Mouse (Mus musculus) monocyte, adult 2 months (primary cell): ENCODE data around the gene Mmd2.

Experiments
- DNase-seq, 2 experiments: peaks; one replicate each; pipeline ENCODE4 v3.0.0; 2022; ENCODE audit warnings: low spot score in 2 of 2, low read depth in 1 of 2

Gene Mmd2

GRCm38 (mm10) chr5:142608259-142608988 lies at the start of gene Mmd2:
Gene Mmd2 (minus strand): TSS chr5:142608800.
- no peak for DNase-seq

DNA sequence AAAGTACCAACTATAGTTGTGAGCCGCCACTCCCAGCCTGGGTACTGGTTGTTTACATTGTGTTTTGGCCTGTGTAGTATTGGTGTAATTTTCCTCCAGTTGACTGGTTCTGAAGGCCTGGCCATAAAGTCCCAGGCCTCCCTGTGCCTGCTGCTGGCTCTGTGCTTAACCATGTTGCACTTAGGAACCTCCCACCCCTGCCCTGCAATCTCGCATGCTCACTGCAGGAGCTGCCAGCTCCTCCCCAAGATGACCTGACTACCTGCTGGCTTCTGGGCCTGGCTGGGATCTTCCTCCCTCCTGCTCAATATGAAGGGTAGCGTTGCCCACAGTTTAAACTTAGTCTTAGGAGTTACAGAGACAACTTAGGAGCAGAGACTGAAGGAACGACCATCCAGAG lies 43.7 kb upstream of the Mmd2 start:
- DNase-seq: no peak

GRCm38 (mm10) chr5:142650794-142651497 lies 42.3 kb upstream of the Mmd2 start:
- DNase-seq: no peak

DNA sequence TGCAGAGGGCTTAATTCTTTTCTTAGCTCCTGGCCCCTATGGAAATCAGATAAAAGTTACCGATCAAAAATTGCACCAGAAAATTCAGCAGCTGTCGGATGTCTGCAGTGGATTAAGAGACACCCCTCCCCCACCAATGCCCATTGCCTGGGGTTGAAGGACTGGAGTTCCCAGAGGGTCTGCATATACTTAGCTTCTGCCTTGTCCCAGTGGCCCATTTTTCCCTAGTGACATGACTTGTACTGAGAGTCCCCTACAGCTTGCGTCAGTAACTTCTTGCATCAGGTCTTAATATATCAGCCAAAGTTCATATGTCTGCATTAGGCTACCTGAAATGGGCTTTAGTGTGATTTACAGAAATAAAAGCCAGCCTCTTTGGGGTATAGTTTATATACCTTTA lies 41.8 kb upstream of the Mmd2 start:
- no peak for DNase-seq

GRCm38 (mm10) chr5:142649460-142650050 lies 41.0 kb upstream of the Mmd2 start:
- DNase-seq: no peak

DNA sequence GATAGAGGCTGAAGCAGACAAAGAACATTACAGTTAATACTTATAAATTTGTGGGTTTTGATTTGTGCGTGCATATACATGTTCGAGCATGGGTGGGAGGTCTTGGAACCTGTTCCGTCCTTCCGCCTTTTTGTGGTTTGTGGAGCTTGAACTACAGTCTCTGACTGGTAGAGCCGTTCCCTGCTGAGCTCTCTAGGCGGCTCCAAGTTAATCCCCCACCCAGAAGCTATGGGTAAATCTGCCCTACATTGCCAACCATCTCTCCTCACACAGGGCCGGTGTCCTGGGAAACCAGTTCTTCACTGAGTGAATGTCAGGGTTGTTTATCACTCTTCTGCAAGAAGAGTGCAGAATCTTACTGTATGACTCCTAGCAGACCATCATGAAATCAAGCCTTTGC lies 39.6 kb upstream of the Mmd2 start:
- DNase-seq: no peak

DNA sequence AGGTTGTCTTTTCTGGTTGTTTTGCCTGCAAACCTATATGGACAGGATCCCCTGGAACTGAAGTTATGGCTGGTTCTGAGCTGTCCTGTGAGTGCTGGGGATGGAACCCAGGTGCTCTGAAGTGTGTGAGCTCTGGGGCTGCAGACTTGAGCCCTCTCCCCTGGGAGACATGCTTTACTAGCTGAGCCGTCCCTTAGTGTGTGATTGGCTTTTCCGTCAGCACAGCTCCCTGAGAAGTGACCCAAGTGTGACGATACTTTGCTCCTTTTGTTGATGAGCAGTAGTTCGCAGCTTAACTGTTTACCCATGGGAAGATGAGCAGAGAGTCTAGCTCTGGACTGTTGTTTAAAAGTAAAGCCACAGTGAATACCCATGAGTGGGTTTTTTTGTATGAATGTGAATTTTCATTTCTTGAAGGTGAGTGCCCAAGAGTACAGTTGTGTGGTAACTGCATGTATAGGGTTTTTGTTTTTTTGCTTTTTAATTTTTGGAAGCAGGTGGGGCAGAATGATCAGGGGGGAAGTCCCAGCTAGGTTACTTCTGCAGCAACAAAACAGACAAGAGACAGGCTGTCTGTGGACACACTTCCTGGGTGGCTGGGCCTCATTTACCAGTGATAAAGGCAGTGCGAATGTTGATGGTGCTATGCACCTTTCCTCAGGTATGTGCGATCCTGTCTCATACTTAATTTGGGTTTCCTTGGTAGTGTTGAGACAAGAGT lies 32.9 kb upstream of the Mmd2 start:
- no peak for DNase-seq

DNA sequence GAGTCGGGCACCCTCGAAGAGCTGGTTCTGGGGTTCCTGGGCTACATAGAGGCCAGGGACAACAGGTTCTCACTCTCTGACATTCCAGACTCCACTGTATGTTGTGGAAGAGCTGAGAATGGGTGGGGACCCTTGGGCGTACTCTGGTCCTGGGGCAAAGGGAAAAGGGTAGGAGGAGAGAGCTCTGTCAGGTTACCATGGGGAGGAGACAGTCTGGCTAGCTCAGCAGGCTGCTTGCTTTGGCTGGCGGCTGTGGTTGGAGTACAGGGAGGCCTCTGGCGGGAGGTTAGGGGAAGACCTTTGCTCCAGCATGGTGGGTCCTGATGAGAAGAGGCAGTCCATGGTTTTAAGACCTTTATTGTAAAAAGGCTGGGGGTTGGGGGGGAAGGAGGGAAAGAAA lies 31.5 kb upstream of the Mmd2 start:
- no peak for DNase-seq

- no peak for DNase-seq
Measured at GRCm38 (mm10) chr5:142637823-142638222, 29.2 kb upstream of the Mmd2 start.

DNA sequence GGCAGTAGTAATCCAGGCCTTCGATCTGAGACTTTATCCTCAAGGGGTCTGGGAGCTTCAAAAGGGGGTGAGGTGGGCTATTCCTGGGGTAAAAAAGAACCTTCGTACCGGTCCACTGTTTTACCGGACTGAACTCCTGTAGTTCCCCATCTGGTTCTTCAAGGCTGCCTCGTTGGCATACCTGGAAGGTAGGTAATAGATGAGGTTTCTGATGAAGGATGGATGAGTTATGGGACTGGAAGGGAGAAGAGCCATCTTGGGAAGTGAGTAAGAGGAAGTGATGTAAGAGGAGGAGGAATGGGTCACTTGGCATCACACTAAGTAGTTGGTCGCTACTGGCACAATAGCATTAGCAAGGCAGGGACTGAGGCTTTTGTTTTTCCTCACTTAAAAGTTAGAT lies 21.6 kb upstream of the Mmd2 start:
- DNase-seq: no peak

DNA sequence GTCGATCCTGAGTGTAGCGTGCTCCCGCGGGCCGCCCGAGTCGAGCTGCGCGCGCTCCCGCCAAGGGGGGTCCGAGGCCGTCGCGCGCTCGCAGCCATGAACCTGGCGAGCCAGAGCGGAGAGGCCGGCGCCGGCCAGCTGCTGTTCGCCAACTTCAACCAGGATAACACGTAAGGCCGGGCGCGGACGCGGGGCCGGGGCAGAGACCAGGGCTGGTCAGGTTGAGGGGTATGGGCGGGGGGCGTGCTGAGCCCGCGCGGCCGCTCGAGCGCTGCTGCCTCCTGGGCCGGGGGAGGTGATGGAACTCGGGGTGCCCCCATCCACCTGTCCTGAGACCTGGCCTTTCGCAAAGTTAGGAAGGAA lies 21.0 kb upstream of the Mmd2 start:
- DNase-seq: no peak

GRCm38 (mm10) chr5:142628726-142629662 lies 20.4 kb upstream of the Mmd2 start:
- DNase-seq: peak; percentile 77 to 91

DNA sequence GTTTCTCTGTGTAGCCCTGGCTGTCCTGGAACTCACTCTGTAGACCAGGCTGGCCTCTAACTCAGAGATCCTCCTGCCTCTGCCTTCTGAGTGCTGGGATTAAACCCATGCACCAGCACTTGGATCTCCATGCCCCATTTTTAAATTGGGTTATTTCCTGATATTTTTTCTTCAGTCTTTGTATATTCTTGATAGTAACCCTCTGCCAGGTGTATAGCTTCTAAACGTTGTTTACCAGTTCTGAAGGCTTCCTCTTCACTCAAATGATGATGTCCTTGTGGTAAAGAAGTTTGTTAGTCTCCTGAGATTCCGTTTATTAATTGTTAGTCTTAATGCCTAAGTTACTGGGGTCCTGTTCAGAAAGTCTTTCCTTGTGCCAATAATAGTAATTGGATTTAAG lies 18.8 kb upstream of the Mmd2 start, which contains the start of gene Wipi2:
Gene Wipi2, plus strand, starts transcription at position 301 of the 400 bp plus-strand sequence.
- DNase-seq: no peak

- no peak for DNase-seq
Measured at GRCm38 (mm10) chr5:142623080-142623479, 14.5 kb upstream of the Mmd2 start.

DNA sequence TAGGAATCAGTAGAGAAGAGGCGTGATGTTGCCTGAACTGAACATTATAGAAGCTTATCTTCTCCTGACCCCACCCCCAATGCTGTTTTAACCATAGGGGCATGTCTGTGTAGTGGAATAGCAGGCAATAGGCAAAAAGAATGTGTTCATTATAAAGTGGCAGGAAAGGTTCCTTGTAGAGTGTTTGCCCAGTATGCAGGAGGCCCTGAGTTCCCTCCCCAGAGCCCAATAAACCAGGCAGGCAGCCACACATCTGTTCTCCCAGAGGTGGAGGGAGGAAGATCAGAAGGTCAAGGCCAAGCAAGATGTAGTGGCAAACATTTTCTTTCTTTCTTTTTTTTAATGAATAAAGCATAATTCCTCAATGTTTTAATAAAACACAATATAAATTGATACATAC lies 13.5 kb upstream of the Mmd2 start:
- DNase-seq: no peak

DNA sequence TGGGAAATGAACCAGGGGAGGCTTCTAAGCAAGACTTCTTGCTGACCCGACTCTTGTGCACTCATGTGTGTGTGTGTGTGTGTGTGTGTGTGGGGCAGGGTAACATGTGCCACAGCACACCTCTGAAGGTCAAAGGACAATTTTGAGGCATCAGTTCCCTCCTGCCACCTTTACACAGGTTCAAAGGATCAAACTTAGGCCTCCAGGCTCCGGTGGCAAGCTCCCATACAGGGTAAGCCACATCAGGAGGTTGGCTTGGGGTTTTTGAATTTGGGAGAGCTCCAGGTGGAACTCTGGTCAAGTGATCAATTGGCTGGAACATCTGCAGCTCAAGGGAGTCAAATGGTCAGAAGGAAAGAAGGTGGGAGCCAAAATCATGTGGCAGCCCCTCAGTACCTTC lies 12.8 kb upstream of the Mmd2 start:
- no peak for DNase-seq

DNA sequence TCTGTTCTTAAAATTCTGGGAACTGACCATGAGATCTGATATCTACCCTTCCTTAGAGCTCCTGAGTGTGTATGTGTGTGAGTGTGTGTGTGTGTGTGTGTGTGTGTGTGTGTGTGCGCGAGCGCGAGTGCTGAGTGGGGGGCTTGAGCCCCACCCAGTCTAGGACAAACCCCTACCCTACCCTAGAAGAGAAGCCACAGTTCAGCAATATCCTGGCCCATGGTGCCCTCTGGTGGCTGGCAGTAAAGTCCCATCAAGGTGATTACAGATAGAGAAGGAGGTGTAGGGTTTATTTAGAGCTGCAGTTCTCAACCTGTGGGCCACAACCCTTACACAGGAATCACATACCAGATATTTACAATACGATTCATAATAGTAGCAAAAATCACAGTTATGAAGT lies 11.3 kb upstream of the Mmd2 start:
- DNase-seq: no peak

DNA sequence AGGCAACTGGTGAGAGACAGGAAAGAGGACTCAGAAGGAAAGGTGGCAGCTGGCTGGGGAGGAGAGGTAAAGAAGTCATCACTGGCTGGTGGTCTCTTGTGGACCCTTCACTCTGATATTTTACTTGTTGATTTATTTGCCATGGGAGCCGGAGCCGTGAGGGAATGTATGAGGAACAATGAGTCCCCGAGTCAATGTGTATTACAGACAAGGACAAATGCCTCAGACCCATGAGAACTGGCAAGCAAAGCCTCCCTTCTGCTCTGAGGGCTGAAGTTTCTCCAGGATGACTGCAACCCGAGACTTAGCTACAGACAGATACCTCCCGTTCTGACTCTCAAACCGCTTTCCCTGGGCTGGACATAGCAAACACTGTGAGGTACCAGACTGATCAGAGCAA lies 7.7 kb upstream of the Mmd2 start:
- DNase-seq: no peak

DNA sequence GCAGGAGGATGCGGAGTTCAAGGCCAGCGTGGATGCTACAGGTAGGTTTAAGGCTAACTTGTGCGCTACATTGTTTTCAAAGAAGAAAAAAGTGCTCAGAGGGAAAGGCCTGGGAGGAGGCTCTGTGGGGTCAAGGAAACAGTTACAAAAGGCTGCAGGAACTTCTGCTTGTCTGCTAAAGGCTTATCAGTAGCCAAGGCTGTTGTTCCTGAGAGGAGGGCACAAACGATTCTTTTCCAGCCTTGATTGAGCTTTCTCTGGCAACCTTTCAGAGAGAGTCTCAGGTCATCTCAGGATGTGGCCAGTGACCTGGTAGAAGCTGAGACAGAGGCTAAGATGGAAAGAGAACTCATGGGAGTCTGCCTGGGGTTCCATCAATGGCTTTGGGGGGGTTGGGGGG lies 7.0 kb upstream of the Mmd2 start:
- no peak for DNase-seq

DNA sequence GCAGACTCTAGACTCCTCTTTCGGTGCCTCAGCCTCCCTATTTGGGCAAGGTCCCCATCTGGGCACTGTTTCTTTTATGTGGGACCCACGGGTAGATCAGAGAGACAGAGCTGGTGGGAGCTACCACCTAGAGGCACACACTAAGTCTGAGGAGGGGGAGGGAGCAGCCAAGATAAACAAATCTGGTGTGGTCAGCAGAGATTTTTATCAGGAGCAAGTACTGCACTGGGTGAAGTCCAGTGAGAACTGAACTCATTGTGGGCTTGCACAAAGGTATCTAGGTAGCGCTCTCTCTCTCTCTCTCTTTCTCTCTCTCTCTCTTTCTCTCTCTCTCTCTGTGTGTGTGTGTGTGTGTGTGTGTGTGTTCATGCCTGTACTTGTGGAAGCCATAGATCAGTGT lies 5.9 kb upstream of the Mmd2 start:
- DNase-seq: no peak

DNA sequence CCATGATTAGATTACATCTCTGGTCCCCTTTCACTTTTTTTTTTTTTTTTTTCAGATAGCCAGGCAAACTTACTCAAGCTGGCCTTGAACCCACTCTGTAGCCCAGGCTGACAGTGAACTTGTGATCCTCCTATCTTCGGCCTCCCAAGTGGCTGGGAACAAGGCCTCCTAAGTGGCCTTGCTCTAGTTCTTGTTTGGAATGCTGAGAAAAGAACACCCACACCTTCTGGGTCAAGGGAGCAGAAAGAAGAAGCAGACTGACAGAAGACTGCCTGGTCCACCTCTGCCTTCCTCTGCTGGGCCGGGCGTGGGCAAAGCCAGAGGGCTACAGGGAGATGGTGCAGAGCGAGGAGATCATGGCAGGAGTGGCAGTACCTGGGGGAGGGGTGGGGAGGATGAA lies 1.8 kb upstream of the Mmd2 start:
- DNase-seq: no peak
